Mouse (Mus musculus): ENCODE data around the gene Kif21a. TPM values are rescaled to one million over a fixed set of nuclear protein-coding genes. Genes with fewer than 3 reads are reported as not detected.

Kif21a gene
- polyA plus RNA-seq (2014; fragmentation: Nextera tagmentation; extraction: Ambion mirVana) = 55.7 and 59.3 TPM in 2 replicates

DNA sequence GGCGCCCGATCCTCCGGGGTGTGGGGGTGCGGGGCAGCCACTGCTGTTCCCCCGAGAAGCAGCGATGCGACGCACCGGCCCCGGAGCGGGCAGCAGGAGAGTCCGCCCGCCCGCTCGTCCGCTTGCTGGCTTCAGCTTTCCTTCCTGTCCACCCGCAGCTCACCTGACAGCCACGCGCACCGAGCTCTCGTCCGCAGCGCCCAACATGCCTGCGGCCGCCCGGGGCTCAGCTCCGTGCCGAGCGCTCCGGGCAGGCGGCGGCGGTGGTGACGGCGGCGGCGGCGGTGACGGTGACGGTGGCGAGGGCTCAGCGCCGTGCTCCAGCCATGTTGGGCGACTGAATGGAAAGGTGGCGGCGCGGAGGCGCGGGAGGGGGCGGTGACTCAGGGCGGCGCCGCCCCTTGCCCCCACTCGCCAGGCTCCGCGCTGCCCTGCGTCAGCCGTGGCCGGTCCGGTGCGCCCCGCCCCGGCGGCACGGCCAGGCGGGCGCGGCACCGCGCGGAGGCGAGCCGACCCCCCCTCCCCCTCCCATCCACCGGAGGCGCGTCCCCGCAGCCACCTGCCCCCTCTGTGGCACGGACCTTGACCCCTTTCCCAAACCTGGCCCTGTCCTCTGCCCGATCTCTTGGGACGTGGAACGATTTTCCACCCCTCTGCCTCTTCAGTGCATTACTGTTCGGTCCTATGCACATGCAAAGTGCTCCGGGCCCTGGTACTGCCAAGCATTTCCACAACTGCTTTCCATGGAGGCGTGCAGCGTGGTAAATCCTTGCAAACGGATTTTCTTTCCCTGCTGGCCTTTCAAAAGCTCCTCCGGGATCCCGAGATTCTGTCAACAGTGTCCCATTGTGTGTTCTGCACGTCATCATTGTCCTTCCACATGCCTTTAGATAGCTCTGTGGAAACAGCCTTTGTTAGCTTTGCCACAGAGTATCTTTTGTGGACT is at the start of gene Kif21a:
Gene Kif21a, minus strand, starts transcription at position 453 of the 946 bp plus-strand sequence.
- Histone ChIP-seq H3K27me3 (ENCODE audit: control insufficient read depth, insufficient read depth, low read length) (no peaks in the 10 kb centered on the region), H3K9ac (replicated peaks; ENCODE audit: low read depth, low read length) (peak within 1 kb of the TSS; percentile 98), H3K4me1 (ENCODE audit: control insufficient read depth, insufficient read depth, low read length) (peaks cover 18% of the 10 kb centered on the region), H3K27ac (ENCODE audit: low read depth, low read length) (peak within 1 kb of the TSS; percentile 99), H3K4me2 (ENCODE audit: low read depth, low read length) (peak within 1 kb of the TSS; percentile 49), H3K4me3 (ENCODE audit: low read depth, low read length) (peak within 1 kb of the TSS; percentile 67), H3K9me3 (ENCODE audit: control insufficient read depth, low read length) (no peaks in the 10 kb centered on the region), H3K36me3 (ENCODE audit: control insufficient read depth, insufficient read depth, low read length) (no peaks in the 10 kb centered on the region)
- WGBS = 1% methylated on average over 64 of the region's 89 CpGs
- peak; percentile 94 for ATAC-seq (ENCODE audit: low read depth)

DNA sequence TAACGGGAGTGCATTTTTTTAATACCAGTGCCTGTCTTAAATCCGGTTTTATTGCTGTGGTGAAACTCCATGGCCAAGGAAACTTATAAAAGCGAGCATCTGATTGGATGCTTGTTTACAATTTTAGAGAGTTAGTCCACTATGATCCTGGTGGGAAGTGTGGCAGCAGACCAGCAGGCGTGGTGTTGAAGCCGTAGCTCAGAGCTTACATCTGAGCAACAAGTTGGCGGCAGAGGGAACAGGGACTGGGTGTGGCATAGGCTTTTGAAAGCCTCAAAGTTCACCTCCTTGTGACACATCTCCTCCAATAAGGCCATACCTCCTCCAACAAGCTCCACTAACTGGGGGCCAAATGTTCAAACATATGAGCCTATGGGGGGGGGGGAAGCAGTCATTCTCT is 46.9 kb upstream of the Kif21a start:
- no peak overlapping the region for H3K4me3 ChIP-seq (ENCODE audit: low read depth, low read length)
- no peak for ATAC-seq (ENCODE audit: low read depth)

DNA sequence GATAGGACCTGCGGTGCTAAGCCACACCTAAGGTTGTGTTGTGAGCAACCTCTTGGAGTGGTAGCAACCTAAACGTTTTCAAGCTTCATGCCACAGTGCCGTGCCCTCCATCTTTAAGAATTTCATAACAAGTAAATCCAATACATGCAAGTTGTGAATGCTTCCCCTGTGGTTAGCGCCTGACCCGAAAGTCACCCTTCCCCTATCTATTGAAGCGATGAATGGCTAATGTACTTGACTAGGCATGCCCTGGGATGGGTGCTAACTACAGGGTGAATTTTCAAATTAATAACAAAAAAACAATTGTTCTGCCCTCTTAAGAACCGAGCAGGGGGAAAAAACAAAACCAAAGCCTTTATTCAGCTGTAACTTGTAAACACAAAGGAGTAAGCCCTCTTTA is 39.7 kb upstream of the Kif21a start:
- WGBS = 69% methylated on average over 7 of the region's 7 CpGs
- Histone ChIP-seq H3K4me3 (ENCODE audit: low read depth, low read length) (no peak overlapping the region), H3K4me2 (ENCODE audit: low read depth, low read length) (no peak overlapping the region), H3K9me3 (ENCODE audit: control insufficient read depth, low read length) (no peaks in the 10 kb centered on the region), H3K27me3 (ENCODE audit: control insufficient read depth, insufficient read depth, low read length) (no peaks in the 10 kb centered on the region), H3K27ac (ENCODE audit: low read depth, low read length) (no peak overlapping the region), H3K36me3 (ENCODE audit: control insufficient read depth, insufficient read depth, low read length) (no peaks in the 10 kb centered on the region), H3K9ac (replicated peaks; ENCODE audit: low read depth, low read length) (no peak overlapping the region), H3K4me1 (ENCODE audit: control insufficient read depth, insufficient read depth, low read length) (0 out of 2 replicates have a peak, but pooled peaks cover 4% of the 10 kb centered on the region)
- no peak for ATAC-seq (ENCODE audit: low read depth)

More for the DNA sequence above, 46.9 kb upstream of the Kif21a start:
- 0 out of 2 replicates have a peak, but pooled peaks cover 4% of the 10 kb centered on the region for H3K4me1 ChIP-seq (ENCODE audit: control insufficient read depth, insufficient read depth, low read length)
- H3K9ac ChIP-seq (replicated peaks; ENCODE audit: low read depth, low read length) = no peak overlapping the region
- WGBS = 91% methylated on average over 6 of the region's 6 CpGs
- H3K27me3 ChIP-seq (ENCODE audit: control insufficient read depth, insufficient read depth, low read length) = no peaks in the 10 kb centered on the region
- H3K4me2 ChIP-seq (ENCODE audit: low read depth, low read length) = no peak overlapping the region
- H3K36me3 ChIP-seq (ENCODE audit: control insufficient read depth, insufficient read depth, low read length) = no peaks in the 10 kb centered on the region
- H3K27ac ChIP-seq (ENCODE audit: low read depth, low read length) = no peak overlapping the region
- no peaks in the 10 kb centered on the region for H3K9me3 ChIP-seq (ENCODE audit: control insufficient read depth, low read length)

GRCm38 (mm10) chr15:91088071-91088470 is 38.3 kb upstream of the Kif21a start:
- H3K9ac ChIP-seq (replicated peaks; ENCODE audit: low read depth, low read length) = no peak overlapping the region
- H3K9me3 ChIP-seq (ENCODE audit: control insufficient read depth, low read length) = no peaks in the 10 kb centered on the region
- ATAC-seq (ENCODE audit: low read depth) = no peak
- H3K27me3 ChIP-seq (ENCODE audit: control insufficient read depth, insufficient read depth, low read length) = no peaks in the 10 kb centered on the region
- no peak overlapping the region for H3K4me2 ChIP-seq (ENCODE audit: low read depth, low read length)
- 94% methylated on average over 12 of the region's 12 CpGs for WGBS
- no peak overlapping the region for H3K27ac ChIP-seq (ENCODE audit: low read depth, low read length)
- H3K4me3 ChIP-seq (ENCODE audit: low read depth, low read length) = no peak overlapping the region
- H3K4me1 ChIP-seq (ENCODE audit: control insufficient read depth, insufficient read depth, low read length) = 0 out of 2 replicates have a peak, but pooled peaks cover 4% of the 10 kb centered on the region
- H3K36me3 ChIP-seq (ENCODE audit: control insufficient read depth, insufficient read depth, low read length) = no peaks in the 10 kb centered on the region

DNA sequence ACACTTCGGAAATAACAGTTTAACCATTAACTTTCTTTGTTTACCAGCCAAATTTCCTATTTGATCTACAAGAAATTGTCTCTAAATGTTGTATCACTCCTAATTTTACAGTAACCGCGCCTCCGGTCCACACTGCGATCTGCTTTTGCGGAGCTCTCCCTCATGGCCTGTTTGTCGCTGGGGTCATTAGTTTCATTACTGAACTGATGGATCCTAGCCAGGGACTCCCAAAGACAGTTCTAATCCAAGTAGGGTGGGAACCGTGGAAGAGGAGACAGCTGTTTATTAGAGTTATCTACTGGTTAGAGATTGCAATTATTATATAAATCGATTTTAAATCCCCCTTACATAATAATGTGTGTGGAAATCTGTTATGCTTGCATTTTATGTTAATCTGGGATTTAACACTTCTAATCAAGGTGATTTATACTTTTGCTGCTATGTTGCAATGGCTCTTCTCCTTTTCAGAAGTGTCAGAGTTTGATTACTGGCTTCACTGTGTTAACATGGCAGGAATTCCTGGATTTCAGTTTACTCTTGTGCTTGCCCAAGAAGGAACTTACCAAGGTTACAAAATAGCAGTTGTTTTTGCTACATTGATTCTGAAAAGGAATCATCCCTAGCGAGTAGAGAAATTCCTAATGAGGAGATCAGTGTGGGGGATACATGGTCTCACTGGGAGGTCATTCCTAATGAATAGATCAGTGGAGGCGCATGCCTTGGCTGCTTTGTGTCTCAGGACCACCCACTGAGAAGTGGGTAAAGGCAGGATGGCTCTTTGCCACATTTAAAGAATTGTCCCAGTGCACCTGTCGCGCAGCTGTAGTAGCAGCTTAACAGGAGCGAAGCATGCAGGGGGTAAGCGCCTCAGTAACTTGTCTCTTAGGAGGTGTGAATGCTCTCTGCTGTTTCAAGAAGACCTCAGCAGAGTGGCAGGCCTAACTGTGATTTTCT is 28.0 kb upstream of the Kif21a start:
- H3K36me3 ChIP-seq (ENCODE audit: control insufficient read depth, insufficient read depth, low read length) = no peaks in the 10 kb centered on the region
- no peak overlapping the region for H3K27ac ChIP-seq (ENCODE audit: low read depth, low read length)
- H3K4me1 ChIP-seq (ENCODE audit: control insufficient read depth, insufficient read depth, low read length) = peaks cover 4% of the 10 kb centered on the region; the same call in 1 of the 2 replicates
- H3K4me2 ChIP-seq (ENCODE audit: low read depth, low read length) = no peak overlapping the region; the same call in 1 of the 2 replicates
- no peaks in the 10 kb centered on the region for H3K9me3 ChIP-seq (ENCODE audit: control insufficient read depth, low read length)
- peak; percentile 66; the same call in 1 of the 2 replicates for ATAC-seq (ENCODE audit: low read depth)
- H3K27me3 ChIP-seq (ENCODE audit: control insufficient read depth, insufficient read depth, low read length) = no peaks in the 10 kb centered on the region
- H3K4me3 ChIP-seq (ENCODE audit: low read depth, low read length) = no peak overlapping the region
- WGBS = 19% methylated on average over 15 of the region's 15 CpGs
- H3K9ac ChIP-seq (replicated peaks; ENCODE audit: low read depth, low read length) = no peak overlapping the region

GRCm38 (mm10) chr15:91072440-91072839 is 22.7 kb upstream of the Kif21a start:
- no peak overlapping the region for H3K4me3 ChIP-seq (ENCODE audit: low read depth, low read length)
- no peaks in the 10 kb centered on the region for H3K9me3 ChIP-seq (ENCODE audit: control insufficient read depth, low read length)
- no peaks in the 10 kb centered on the region for H3K27me3 ChIP-seq (ENCODE audit: control insufficient read depth, insufficient read depth, low read length)
- ATAC-seq (ENCODE audit: low read depth) = no peak
- no peak overlapping the region for H3K4me2 ChIP-seq (ENCODE audit: low read depth, low read length)
- no peaks in the 10 kb centered on the region for H3K4me1 ChIP-seq (ENCODE audit: control insufficient read depth, insufficient read depth, low read length)
- H3K9ac ChIP-seq (replicated peaks; ENCODE audit: low read depth, low read length) = no peak overlapping the region
- H3K36me3 ChIP-seq (ENCODE audit: control insufficient read depth, insufficient read depth, low read length) = no peaks in the 10 kb centered on the region
- 95% methylated on average over 1 of the region's 1 CpGs for WGBS
- H3K27ac ChIP-seq (ENCODE audit: low read depth, low read length) = no peak overlapping the region

DNA sequence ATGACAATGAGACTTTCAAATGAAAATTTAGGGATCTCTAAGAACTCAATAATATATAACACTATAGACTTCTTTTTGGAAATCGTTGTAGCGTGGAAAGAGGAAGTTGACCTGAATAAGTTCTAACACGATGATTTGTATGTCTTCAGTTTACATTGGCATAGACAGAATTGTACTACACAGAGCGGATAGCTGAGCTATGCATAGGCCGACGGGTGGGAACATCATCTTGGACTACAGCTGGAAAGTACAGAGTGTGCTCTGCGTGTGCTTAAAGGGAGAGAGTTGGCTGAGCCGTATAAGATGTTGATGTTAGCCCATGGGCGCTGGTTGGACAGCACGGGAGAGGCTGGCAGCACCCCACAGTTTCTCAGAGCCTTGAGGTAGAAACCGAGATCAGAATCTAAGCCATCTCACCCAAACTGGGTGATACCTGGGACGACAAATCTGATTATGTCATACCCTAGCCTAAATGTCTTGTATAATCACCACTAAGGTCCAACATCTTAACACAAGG is 14.6 kb upstream of the Kif21a start:
- no peaks in the 10 kb centered on the region for H3K36me3 ChIP-seq (ENCODE audit: control insufficient read depth, insufficient read depth, low read length)
- no peaks in the 10 kb centered on the region for H3K9me3 ChIP-seq (ENCODE audit: control insufficient read depth, low read length)
- H3K4me1 ChIP-seq (ENCODE audit: control insufficient read depth, insufficient read depth, low read length) = no peaks in the 10 kb centered on the region
- no peak for ATAC-seq (ENCODE audit: low read depth)
- WGBS = 86% methylated on average over 12 of the region's 12 CpGs
- no peak overlapping the region for H3K4me3 ChIP-seq (ENCODE audit: low read depth, low read length)
- no peak overlapping the region for H3K9ac ChIP-seq (replicated peaks; ENCODE audit: low read depth, low read length)
- no peaks in the 10 kb centered on the region for H3K27me3 ChIP-seq (ENCODE audit: control insufficient read depth, insufficient read depth, low read length)
- H3K4me2 ChIP-seq (ENCODE audit: low read depth, low read length) = no peak overlapping the region
- no peak overlapping the region for H3K27ac ChIP-seq (ENCODE audit: low read depth, low read length)

GRCm38 (mm10) chr15:91063845-91064244 is 14.1 kb upstream of the Kif21a start:
- H3K27me3 ChIP-seq (ENCODE audit: control insufficient read depth, insufficient read depth, low read length) = no peaks in the 10 kb centered on the region
- H3K36me3 ChIP-seq (ENCODE audit: control insufficient read depth, insufficient read depth, low read length) = no peaks in the 10 kb centered on the region
- WGBS = 68% methylated on average over 7 of the region's 7 CpGs
- no peaks in the 10 kb centered on the region for H3K4me1 ChIP-seq (ENCODE audit: control insufficient read depth, insufficient read depth, low read length)
- no peak overlapping the region for H3K4me2 ChIP-seq (ENCODE audit: low read depth, low read length)
- H3K9ac ChIP-seq (replicated peaks; ENCODE audit: low read depth, low read length) = no peak overlapping the region
- no peak for ATAC-seq (ENCODE audit: low read depth)
- no peak overlapping the region for H3K27ac ChIP-seq (ENCODE audit: low read depth, low read length)
- no peak overlapping the region for H3K4me3 ChIP-seq (ENCODE audit: low read depth, low read length)
- no peaks in the 10 kb centered on the region for H3K9me3 ChIP-seq (ENCODE audit: control insufficient read depth, low read length)
